Mouse (Mus musculus): ENCODE measurements around the gene Trim17. TPM values are rescaled to one million over a fixed set of nuclear protein-coding genes. Genes with fewer than 3 reads are reported as not detected.

The Trim17 gene
- polyA plus RNA-seq (2017; shearing (Covaris generic)), result 0.34 TPM

DNA sequence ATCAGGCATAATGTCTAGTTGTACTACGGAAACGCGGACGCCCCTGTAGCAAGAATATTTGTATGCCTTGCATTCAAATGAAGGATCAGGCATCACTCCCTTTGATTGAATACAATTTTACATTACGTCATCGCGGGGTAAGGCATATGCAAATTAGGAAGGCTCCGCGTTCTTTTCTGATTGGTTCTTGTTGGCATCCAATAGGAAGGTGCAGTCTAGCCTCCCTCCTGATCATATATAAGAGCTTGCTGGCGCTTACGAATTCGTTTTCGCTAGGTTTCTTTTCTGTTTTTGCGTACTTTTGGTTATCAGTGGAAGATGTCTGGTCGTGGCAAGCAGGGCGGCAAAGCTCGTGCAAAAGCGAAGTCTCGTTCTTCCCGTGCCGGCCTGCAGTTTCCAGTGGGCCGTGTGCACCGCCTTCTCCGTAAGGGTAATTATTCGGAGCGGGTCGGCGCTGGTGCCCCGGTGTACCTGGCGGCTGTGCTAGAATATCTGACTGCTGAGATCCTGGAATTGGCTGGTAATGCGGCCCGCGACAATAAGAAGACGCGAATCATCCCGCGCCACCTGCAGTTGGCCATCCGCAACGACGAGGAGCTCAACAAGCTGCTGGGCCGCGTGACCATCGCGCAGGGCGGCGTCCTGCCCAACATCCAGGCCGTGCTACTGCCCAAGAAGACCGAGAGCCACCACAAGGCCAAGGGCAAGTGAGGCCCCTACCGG, at the start of gene Trim17, which contains the start of gene Hist3h2a:
Gene Trim17, plus strand, starts transcription at position 266 of the 723 bp plus-strand sequence.
Gene Hist3h2a, plus strand, starts transcription at position 266 of the 723 bp plus-strand sequence.

DNA sequence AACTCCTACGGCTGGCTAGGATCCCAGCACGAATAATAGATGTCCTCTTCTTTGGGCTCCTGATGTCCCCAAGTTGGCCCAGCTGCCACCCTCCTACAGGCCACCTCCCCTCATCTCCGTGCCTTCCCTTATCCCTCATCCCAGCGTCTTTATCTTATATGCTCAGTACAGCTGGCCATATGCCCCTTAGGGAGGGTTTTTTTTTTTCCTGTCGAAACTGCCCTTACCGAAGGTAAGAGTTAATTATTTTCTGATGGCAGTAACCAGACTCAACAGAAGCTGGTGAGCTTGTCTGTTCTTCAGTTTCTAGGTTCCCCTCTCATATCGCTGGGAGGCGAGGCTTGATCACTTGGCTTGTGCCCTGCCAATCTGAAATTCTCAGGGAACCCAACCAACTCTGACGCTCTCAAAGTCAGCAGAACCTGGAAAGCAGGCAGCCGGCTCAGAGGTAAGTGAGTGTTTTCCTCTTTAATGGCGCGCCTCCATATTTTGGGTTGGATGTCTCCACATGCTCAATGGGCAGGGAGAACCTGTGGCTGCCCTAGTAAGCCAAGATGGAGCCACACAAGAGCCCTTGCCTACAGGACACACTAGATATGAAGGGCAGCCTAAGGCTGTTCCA, 36.6 kb upstream of the Trim17 start, which contains the start of gene Btnl10:
Gene Btnl10, plus strand, starts transcription at position 164 of the 622 bp plus-strand sequence.

DNA sequence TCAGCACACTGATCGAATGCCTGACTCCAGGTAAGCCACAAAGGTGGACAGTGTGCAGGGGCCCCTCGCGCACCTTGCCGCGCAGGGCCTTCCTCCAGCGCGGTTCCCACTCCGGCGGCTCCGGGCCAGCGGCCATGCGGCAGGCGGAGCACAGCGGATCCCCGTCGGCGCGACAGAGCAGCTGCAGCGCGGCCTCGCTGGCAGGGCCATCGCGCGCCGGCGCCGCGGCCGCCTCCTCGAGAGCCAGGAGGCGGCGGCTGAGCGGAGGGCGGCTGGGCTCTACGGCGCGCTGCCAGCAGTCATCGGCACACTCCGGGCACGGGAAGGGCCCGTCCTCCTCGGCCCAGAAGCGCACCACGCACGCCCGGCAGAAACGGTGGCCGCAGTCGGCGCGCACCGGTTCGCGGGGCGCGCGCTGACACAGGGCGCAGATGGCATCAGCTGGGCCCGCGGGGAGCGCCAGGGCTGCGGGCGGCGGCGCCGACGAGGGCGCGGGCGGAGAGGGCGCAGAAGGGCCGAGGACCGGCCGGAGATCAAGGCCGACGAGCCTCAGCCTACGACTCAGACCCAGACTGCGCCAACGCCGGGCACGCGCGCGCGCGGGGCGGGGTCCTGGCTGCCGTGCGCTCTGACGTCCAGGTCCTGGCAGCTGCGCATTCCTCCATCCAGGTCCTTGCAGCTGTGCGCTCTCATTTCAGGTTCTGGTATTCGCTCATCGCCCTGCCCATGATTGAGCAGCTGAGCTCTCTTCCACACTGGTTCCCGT, 16.0 kb upstream of the Trim17 start, which contains the start of gene Rnf187:
Gene Rnf187, minus strand, starts transcription at position 595 of the 766 bp plus-strand sequence.

DNA sequence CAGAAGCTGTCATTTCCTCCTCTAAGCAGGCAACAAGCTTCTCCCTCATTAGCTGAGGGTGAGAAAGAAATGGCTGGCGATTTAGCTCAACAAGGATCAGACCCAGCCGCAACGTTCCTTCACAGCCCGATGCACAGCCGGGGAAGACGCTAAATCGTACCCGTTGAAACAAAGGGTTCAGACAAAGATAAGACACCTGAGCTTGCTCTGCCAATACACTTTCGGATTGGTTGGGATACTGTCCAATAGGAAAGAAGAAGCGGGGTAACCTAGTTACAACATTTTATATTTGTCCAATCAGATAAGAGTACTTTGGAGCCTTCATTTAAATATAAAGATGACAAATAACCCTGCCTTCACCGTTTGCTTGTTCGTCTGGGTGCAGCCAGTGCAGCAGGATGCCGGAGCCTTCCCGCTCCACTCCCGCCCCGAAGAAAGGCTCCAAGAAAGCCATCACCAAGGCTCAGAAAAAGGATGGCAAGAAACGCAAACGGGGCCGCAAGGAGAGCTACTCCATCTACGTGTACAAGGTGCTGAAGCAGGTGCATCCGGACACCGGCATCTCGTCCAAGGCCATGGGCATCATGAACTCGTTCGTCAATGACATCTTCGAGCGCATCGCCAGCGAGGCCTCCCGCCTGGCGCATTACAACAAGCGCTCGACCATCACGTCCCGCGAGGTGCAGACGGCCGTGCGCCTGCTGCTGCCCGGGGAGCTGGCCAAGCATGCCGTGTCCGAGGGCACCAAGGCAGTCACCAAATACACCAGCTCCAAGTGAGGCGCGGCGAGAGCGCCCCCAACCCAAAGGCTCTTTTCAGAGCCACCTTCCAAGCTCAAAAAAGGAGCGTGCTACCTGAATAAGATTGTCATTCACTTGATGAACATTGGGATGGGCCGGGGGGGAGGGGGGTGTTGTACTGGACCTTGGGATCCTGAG, 5.7 kb upstream of the Trim17 start, which contains the start of gene Hist3h2ba:
Gene Hist3h2ba, plus strand, starts transcription at position 379 of the 938 bp plus-strand sequence.

DNA sequence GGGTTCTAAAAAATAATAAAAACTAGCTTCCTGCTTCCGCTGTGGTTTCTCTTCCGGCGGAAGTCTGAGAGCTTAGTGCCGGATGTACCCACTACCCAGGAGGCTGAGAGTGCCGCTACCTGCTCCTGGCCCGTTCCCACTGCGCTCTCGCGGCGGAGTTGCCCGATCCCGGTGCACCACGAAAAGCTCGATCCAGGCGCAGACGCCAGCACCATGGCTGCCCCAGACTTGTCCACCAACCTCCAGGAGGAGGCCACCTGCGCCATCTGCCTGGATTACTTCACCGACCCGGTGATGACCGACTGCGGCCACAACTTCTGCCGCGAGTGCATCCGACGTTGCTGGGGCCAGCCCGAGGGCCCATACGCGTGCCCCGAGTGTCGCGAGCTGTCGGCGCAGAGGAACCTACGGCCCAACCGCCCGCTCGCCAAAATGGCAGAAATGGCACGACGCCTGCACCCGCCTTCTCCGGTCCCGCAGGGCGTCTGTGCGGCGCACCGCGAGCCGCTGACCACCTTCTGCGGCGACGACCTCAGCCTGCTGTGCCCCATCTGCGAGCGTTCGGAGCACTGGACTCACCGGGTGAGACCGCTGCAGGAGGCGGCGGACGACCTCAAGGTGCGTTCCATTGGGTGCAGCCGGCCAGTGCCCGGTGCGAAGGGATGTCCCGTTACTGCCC, 23.7 kb downstream of the Trim17 start, which contains the start of gene Trim11:
Gene Trim11, plus strand, starts transcription at position 67 of the 679 bp plus-strand sequence.

Other genes with a start within 250 kb of the Trim17 start
- not detected for gene Olfr318, start 230.7 kb upstream of the Trim17 start, polyA plus RNA-seq (2017; shearing (Covaris generic))
- not detected for gene Olfr317, start 215.5 kb upstream of the Trim17 start, polyA plus RNA-seq (2017; shearing (Covaris generic))
- not detected for gene Olfr316, start 202.0 kb upstream of the Trim17 start, polyA plus RNA-seq (2017; shearing (Covaris generic))
- not detected for gene Olfr315, start 181.5 kb upstream of the Trim17 start, polyA plus RNA-seq (2017; shearing (Covaris generic))
- gene Olfr314, start 171.7 kb upstream of the Trim17 start, polyA plus RNA-seq (2017; shearing (Covaris generic)), result not detected
- gene Fam183b, start 152.7 kb upstream of the Trim17 start, polyA plus RNA-seq (2017; shearing (Covaris generic)), result 0.66 TPM
- gene Olfr313, start 139.7 kb upstream of the Trim17 start, polyA plus RNA-seq (2017; shearing (Covaris generic)), result not detected
- gene Olfr312, start 125.4 kb upstream of the Trim17 start, polyA plus RNA-seq (2017; shearing (Covaris generic)), result not detected
- gene Olfr311, start 115.4 kb upstream of the Trim17 start, polyA plus RNA-seq (2017; shearing (Covaris generic)), result not detected
- 10.4 TPM for gene Gm12258, start 107.5 kb upstream of the Trim17 start, polyA plus RNA-seq (2017; shearing (Covaris generic))
- gene 2810021J22Rik, start 87.5 kb upstream of the Trim17 start, polyA plus RNA-seq (2017; shearing (Covaris generic)), result 11.1 TPM
- 11.0 TPM for gene Zfp39, start 50.5 kb upstream of the Trim17 start, polyA plus RNA-seq (2017; shearing (Covaris generic))
- gene Btnl10, start 36.8 kb upstream of the Trim17 start, polyA plus RNA-seq (2017; shearing (Covaris generic)), result not detected
- gene Rnf187, start 15.8 kb upstream of the Trim17 start, polyA plus RNA-seq (2017; shearing (Covaris generic)), result 302 TPM
- gene Hist3h2ba, start 5.8 kb upstream of the Trim17 start, polyA plus RNA-seq (2017; shearing (Covaris generic)), result 22.4 TPM
- gene Hist3h2a, start within 50 bp of the Trim17 start, polyA plus RNA-seq (2017; shearing (Covaris generic)), result 20.4 TPM
- gene Trim11, start 23.4 kb downstream of the Trim17 start, polyA plus RNA-seq (2017; shearing (Covaris generic)), result 55.0 TPM
- gene Obscn, start 181.7 kb downstream of the Trim17 start, polyA plus RNA-seq (2017; shearing (Covaris generic)), result 0.04 TPM
- gene Iba57, start 209.1 kb downstream of the Trim17 start, polyA plus RNA-seq (2017; shearing (Covaris generic)), result 7.8 TPM
- gene Gjc2, start 228.5 kb downstream of the Trim17 start, polyA plus RNA-seq (2017; shearing (Covaris generic)), result not detected
- gene Guk1, start 237.5 kb downstream of the Trim17 start, polyA plus RNA-seq (2017; shearing (Covaris generic)), result 88.0 TPM
- gene Mrpl55, start 247.8 kb downstream of the Trim17 start, polyA plus RNA-seq (2017; shearing (Covaris generic)), result 44.2 TPM

Data from CD4-positive, CD25-positive, alpha-beta regulatory T cell (primary cell).